Mouse (Mus musculus) kidney, adult 2 months (tissue): ENCODE data around the gene Dmtf1. TPM values are rescaled to one million over a fixed set of nuclear protein-coding genes. Genes with fewer than 3 reads are reported as not detected.
"Not testable (repeated sequence)": the region's sequence is repeated elsewhere in the genome, so short reads cannot be mapped to it uniquely, and the experiment has no call there.

Experiments used
- DNase-seq: peaks from one replicate; pipeline ENCODE4 v3.0.0; 2021
- H3K27ac ChIP-seq: fragments of 200-500 bp; 2 replicates; pipeline ENCODE4 v1.5.1; 2012; ENCODE audit warnings: low read depth, low read length, control low read depth, inconsistent platforms; ENCODE audit not compliant: insufficient read depth
- H3K27me3 ChIP-seq: fragments of 200-500 bp; replicated peaks from 2 replicates; pipeline ENCODE4 v1.6.1; 2012; ENCODE audit warnings: mild to moderate bottlenecking, moderate library complexity, low read length, inconsistent platforms; ENCODE audit not compliant: control insufficient read depth, insufficient read depth
- H3K36me3 ChIP-seq: fragments of 200-500 bp; 2 replicates; pipeline ENCODE4 v1.6.1; 2012; ENCODE audit warnings: mild to moderate bottlenecking, moderate library complexity, low read length, inconsistent platforms; ENCODE audit not compliant: control insufficient read depth, insufficient read depth
- H3K4me1 ChIP-seq: fragments of 200-500 bp; 2 replicates; pipeline ENCODE4 v1.6.1; 2011; ENCODE audit warnings: low read length; ENCODE audit not compliant: control insufficient read depth, insufficient read depth
- H3K4me3 ChIP-seq: fragments of 200-500 bp; 2 replicates; pipeline ENCODE4 v1.5.1; 2011; ENCODE audit warnings: mild to moderate bottlenecking, low read depth, low read length, control low read depth; ENCODE audit not compliant: insufficient read depth
- CTCF ChIP-seq: fragments of 200-500 bp; conservative IDR thresholded peaks from 2 replicates; pipeline ENCODE4 v1.5.1; 2011; ENCODE audit warnings: low read depth, mild to moderate bottlenecking, control low read depth, low read length, moderate library complexity, mixed read lengths; ENCODE audit not compliant: insufficient read depth, insufficient read length
- POLR2A ChIP-seq: fragments of 200-500 bp; IDR thresholded peaks from one replicate; pipeline ENCODE4 v1.6.1; 2011; ENCODE audit warnings: low read depth, low read length, control low read depth
- WGBS: fragments of 180-500 bp; shearing (Covaris S2); methylation state at CpG from one replicate; pipeline ENCODE4 v1.1.7; 2018; 5-methylcytosine and 5-hydroxymethylcytosine counted together
- polyA plus RNA-seq: library from polyadenylated mRNA; depleted of rRNA; stranded (reverse); fragments of >200 nt; gene quantifications from 2 replicates; pipeline ENCODE4 v1.2.3, GENCODE M21; 2012; rRNA removed

Gene Dmtf1
- polyA plus RNA-seq = 9.1 and 10.5 TPM in 2 replicates

DNA sequence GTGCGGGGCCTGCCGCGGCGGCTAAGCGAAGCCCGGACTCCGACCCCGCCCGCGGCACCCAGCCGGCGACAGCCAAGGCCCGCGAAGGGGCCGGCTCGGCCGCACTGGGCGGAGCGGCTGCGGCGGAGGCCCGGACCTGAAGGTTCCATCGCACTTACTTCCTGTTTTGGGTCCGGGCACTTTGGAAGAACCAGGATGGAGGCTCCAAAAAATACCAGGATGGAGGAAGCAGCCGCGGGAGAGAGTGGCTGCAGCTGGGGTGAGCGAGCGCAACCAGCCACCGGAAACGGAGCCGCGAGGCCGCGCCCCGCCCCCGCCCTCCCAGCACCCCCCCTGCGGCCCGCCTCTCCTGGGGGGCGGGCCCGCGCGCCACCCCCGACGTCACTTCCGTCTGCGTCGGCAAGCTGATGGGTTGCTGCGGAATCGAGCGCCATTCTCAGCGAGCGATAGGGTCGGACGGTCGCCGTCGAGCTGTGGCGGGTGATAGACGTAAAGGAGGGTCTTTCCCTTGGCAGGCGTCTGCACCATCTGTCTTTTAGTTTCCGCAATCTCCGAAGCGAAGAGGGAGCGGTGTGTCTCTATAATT lies at the start of gene Dmtf1:
Dmtf1 (minus strand) TSS at position 321 of the 586 bp plus-strand sequence.
- DNase-seq = peak; percentile 95
- peak within 1 kb of the TSS; percentile 95 for H3K27ac ChIP-seq
- H3K4me3 ChIP-seq = peak within 1 kb of the TSS; percentile 100
- WGBS = under 1% methylated on average over 64 of the region's 64 CpGs
- H3K27me3 ChIP-seq = no peaks in the 10 kb centered on the region
- no peaks in the 10 kb centered on the region for H3K36me3 ChIP-seq
- peaks cover 8% of the 10 kb centered on the region; the same call in 1 of the 2 replicates for H3K4me1 ChIP-seq
- TF ChIP-seq CTCF (no peak), POLR2A (peak; percentile 97)

DNA sequence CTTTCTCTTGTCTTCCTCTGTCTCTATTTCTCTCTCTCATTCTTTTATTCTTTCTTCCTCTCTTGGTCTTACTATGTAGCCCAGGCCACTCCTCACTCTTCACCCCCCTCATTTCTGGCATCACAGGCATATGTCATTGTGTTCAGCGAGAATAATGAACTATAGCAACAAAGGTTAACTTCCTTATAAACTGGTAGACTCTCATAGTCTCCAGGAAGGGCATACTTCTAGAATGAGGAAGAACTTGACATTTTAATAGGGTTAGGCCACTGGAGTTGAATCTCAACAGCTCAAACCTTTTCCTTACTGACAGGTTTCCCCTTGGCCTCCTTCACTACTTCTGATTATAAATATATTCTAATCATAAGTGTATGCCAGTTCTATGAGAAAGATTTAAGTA lies 24.9 kb upstream of the Dmtf1 start:
- H3K4me3 ChIP-seq = no peak overlapping the region
- 71% methylated on average over 1 of the region's 1 CpGs for WGBS

DNA sequence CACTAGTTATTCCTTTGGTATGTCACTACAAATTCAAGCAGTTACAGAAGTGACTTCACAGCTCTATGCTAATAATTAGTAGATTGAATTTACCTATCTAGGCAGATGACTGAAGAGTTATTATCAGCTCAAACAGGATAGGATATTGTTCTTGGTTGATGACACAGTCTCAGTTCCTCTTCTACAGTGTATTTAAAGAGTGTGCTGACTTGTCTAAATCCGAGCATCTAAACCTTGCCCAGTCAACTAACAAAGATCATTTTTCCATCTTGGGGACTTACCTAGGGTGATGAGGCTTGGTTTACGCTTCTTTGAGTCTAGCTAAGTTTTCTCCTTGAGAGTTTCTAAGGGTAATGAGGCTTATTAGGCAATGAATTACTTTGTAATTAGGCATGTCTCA lies 11.7 kb upstream of the Dmtf1 start:
- no peak for DNase-seq
- TF ChIP-seq CTCF (no peak), POLR2A (no peak)
- no peaks in the 10 kb centered on the region for H3K27me3 ChIP-seq
- 40% methylated on average over 2 of the region's 2 CpGs for WGBS
- H3K27ac ChIP-seq = no peak overlapping the region
- H3K4me3 ChIP-seq = no peak overlapping the region
- H3K4me1 ChIP-seq = no peaks in the 10 kb centered on the region
- no peaks in the 10 kb centered on the region for H3K36me3 ChIP-seq

More for the DNA sequence above, 24.9 kb upstream of the Dmtf1 start:
- H3K4me1 ChIP-seq = no peaks in the 10 kb centered on the region
- no peaks in the 10 kb centered on the region for H3K27me3 ChIP-seq
- TF ChIP-seq POLR2A (no peak), CTCF (no peak)
- no peaks in the 10 kb centered on the region for H3K36me3 ChIP-seq
- no peak for DNase-seq
- H3K27ac ChIP-seq = no peak overlapping the region

DNA sequence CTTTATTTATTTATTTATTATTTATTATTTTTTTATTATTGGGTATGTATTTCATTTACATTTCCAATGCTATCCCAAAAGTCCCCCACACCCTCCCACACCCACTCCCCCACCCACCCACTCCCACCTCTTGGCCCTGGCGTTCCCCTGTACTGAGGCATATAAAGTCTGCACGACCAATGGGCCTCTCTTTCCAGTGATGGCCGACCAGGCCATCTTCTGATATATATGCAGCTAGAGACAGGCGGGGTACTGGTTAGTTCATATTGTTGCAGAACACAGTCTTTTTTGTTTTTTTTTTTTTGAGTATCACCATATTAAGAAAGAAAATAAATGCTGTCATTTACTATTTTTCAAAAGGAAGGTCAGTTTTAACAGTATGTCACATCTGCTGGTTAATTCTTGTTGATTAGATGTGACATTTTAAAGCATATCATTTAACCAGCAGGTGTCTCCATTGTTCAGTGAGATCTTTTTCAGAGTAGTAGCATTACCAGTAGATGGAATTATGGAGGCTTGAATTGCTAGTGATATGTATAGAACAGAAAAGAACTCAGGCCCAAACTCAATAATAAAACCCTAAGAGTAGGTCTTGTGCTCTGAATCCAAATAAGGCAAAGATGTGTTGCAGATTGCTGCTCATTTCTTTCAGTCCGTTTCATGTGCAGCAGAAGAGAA lies 7.9 kb upstream of the Dmtf1 start:
- WGBS = 81% methylated on average over 5 of the region's 5 CpGs
- H3K36me3 ChIP-seq, H3K4me1 ChIP-seq, H3K27ac ChIP-seq, H3K4me3 ChIP-seq, H3K27me3 ChIP-seq, DNase-seq: not testable (repeated sequence)

DNA sequence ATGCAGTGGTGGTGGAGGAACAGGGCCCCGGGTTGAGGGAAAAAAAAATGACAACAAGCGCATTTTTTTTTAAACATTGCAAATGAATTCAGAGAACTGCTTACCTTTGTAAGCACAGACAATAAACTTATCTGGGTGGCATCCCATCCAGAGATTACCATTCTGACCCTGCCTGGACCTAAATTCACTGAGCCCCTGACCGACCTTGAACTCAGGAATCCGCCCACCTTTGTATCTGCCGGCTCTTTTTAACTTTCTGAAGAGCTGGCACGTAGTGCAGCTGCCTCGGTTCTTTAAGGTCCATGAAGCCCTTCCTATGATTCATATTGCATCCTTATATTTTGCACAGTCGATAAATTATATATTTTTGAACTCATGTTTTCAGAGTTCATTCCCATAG lies 4.8 kb upstream of the Dmtf1 start:
- no peaks in the 10 kb centered on the region for H3K36me3 ChIP-seq
- no peak for TF ChIP-seq POLR2A
- no peak overlapping the region for H3K4me3 ChIP-seq
- H3K27me3 ChIP-seq = no peaks in the 10 kb centered on the region
- peaks cover 5% of the 10 kb centered on the region; the same call in 1 of the 2 replicates for H3K4me1 ChIP-seq
- 68% methylated on average over 8 of the region's 8 CpGs for WGBS
- no peak overlapping the region for H3K27ac ChIP-seq
- DNase-seq = no peak

DNA sequence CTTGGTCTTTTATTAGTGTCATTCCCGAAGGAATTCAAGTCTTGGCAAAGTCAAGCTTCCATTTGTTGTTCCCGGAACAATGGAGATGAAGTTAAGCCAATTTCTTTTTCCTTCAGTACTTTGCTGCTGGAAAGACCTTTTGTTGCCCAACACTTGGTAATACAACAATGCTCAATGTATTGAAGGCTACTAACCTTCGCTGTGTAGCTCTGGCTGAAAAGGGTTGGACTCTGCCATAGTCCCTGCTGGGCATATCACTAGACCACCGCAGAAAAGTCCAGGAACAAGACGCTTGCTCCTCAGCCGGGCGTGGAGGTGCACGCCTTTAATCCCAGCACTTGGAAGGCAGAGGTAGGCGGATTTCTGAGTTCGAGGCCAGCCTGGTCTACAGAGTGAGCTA lies 3.6 kb upstream of the Dmtf1 start:
- H3K27ac ChIP-seq, H3K4me3 ChIP-seq, H3K27me3 ChIP-seq, DNase-seq, H3K4me1 ChIP-seq, H3K36me3 ChIP-seq: not testable (repeated sequence)
- 88% methylated on average over 10 of the region's 10 CpGs for WGBS

DNA sequence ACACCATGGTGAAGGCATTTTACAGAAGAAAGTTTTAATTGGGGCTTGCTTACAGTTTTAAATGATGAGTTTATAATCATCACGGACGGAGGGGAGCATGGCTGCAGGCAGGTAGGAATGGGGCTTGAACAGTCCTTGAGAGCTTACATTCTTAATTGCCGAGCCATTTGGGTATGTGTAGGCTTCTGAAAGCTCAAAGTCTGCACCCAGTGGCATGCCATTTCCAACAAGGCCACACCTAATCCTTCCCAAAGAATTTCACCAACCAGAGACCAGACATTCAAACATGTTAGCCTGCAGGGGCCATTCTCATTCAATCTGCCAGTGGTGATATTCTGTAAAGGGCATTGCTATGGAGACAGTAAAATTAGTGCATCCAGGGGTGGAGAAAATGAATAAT lies 1.8 kb upstream of the Dmtf1 start:
- no peak for DNase-seq
- peaks cover 5% of the 10 kb centered on the region; the same call in 1 of the 2 replicates for H3K4me1 ChIP-seq
- H3K4me3 ChIP-seq = no peak overlapping the region
- H3K27me3 ChIP-seq = no peaks in the 10 kb centered on the region
- H3K27ac ChIP-seq = no peak overlapping the region
- WGBS = 92% methylated on average over 3 of the region's 3 CpGs
- TF ChIP-seq POLR2A = no peak
- TF ChIP-seq CTCF = no peak
- H3K36me3 ChIP-seq = no peaks in the 10 kb centered on the region

DNA sequence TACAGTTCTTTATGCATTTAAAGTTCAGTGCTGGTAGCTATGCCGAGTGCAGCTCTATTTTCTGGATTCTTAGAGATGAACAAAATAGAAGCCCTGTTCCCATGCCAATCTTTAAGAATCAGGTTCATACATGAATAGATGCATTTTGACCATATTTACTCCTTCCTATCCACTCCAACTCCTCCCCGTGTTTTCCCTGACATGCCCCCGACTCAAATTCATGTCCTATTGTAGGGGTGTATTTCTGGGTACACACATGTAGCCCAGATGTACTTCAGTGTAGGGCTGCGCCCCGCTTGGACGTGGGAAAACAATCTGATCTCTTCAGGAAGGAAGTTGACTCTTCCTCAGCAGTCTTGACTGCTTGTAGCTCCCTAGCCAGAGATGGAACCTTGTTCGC lies 512 bp upstream of the Dmtf1 start:
- Histone ChIP-seq H3K27me3 (no peaks in the 10 kb centered on the region), H3K27ac (peak overlapping the region; percentile 95), H3K4me3 (peak overlapping the region; percentile 93), H3K4me1 (peaks cover 8% of the 10 kb centered on the region; the same call in 1 of the 2 replicates), H3K36me3 (no peaks in the 10 kb centered on the region)
- WGBS = 6% methylated on average over 7 of the region's 7 CpGs
- TF ChIP-seq CTCF (no peak), POLR2A (no peak)
- DNase-seq = no peak
